ENCODE assay signal across 8 mouse cellular contexts in the genomic region with DNA sequence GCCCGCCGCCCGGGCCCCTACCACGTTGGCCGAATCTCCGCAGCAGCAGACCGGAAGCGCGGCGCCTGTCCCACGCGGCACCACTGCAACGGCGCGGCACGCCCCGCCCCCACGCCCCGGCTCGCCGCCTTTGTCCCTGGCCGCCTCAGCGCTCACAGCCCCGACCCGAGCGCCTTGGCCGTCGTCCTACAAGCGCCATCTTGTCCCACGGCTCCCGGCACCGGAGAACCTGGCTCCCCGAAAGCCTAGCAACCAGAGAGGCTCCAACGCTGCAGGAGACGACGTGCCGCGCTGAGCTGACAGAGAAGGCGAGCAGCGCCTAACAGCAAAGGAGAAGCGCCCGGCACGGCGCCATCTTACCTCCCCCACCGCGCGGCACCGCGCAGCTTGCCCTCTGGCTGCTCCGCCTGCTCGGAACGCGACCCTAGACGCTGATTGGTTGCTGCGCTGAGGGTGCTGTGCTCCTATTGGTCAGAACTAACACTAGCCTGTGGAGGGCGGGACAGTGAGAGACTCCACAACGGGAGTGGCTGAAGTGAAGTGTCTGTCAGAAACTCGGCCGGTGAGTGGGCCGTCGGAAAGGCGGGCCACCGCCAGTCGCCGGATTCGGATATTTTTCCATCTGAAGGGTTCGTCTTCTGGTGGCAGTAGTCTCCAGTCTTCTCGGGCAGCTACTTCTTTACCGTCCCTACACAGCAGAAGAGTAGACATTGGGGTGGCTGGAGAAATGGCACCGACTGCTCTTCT. TPM values are rescaled to one million over a fixed set of nuclear protein-coding genes. Genes with fewer than 3 reads are reported as not detected.
A peak's percentile ranks its signal among the peaks of the same experiment; 100 is the strongest.
DNase-seq lines count a peak whose midpoint lies in the region; ATAC-seq and TF ChIP-seq lines count a peak whose summit lies in the region.

A gene (minus strand): TSS at position 384 of the 747 bp plus-strand sequence.

- intact Hi-C loops in heart, postnatal 25 days (cut with DNase I), result loop anchor here (2.0 kb wide), 1 partner anchor 33 kb away; no protein-coding TSS in a partner anchor

- H3K36me3 ChIP-seq in ES-E14 (ENCODE audit: control insufficient read depth, insufficient read depth, low read length, poor library complexity, severe bottlenecking), result peaks cover 24% of the 10 kb centered on the region
- H3K36me3 ChIP-seq in forebrain, embryonic 15.5 days, result peaks cover 31% of the 10 kb centered on the region

- H3K4me1 ChIP-seq in ES-E14 (ENCODE audit: control insufficient read depth in 2 of 2, insufficient read depth in 2 of 2, low read length in 2 of 2, poor library complexity in 1 of 2), result peaks cover 0 to 2% of the 10 kb centered on the region in 2 experiments; a peak in 2 of 4 replicates
- peaks cover 24% of the 10 kb centered on the region for H3K4me1 ChIP-seq in forebrain, embryonic 15.5 days
- H3K4me1 ChIP-seq in lung, adult 2 months (ENCODE audit: control insufficient read depth, insufficient read depth, low read length), result peaks cover 6% of the 10 kb centered on the region

- H3K27me3 ChIP-seq in forebrain, embryonic 15.5 days, result no peaks in the 10 kb centered on the region

- H3K9ac ChIP-seq in ES-E14 (ENCODE audit: insufficient read depth, low read depth, low read length, poor library complexity, severe bottlenecking), result peak within 1 kb of the TSS; percentile 97
- peak within 1 kb of the TSS; percentile 85 for H3K9ac ChIP-seq in forebrain, embryonic 15.5 days (replicated peaks)

- peak within 1 kb of the TSS; percentile 88 for H3K27ac ChIP-seq in ES-E14 (ENCODE audit: insufficient read depth, low read depth, low read length, poor library complexity, severe bottlenecking)
- peak within 1 kb of the TSS; percentile 98 for H3K27ac ChIP-seq in forebrain, embryonic 15.5 days (replicated peaks)

- peak within 1 kb of the TSS; percentile 86 for H3K4me2 ChIP-seq in forebrain, embryonic 15.5 days (replicated peaks)

- TF ChIP-seq POLR2A in lung, adult 2 months (IDR thresholded peaks at IDR 0.05; ENCODE audit: borderline replicate concordance, extremely low read depth, low read depth, low read length), result peak; percentile 98

- in situ Hi-C loops in ES-E14 (cut with MboI; ENCODE audit: low sequenced_read_pairs in 2 of 2, unreplicated experiment in 2 of 2), result no loop called here

- DNase-seq in ES-E14 (ENCODE audit: low read depth, low spot score), result peak; percentile 96
- DNase-seq in cerebellum, adult 11-12 months, result peak; percentile 99
- peak; percentile 97 for DNase-seq in heart, postnatal 25 days (ENCODE audit: low spot score)
- DNase-seq in layer of hippocampus, adult 18-20 months (ENCODE audit: low spot score in 2 of 2), result peak; percentile 98 to 99
- peak; percentile 95 for DNase-seq in lung, adult 2 months
- peak; percentile 98 to 99 for DNase-seq in thymus, adult 18-20 months

- no peak for TF ChIP-seq CTCF in lung, adult 2 months (IDR thresholded peaks at IDR 0.05; ENCODE audit: insufficient read depth, low read length)

- WGBS in forebrain, embryonic 15.5 days, result under 1% methylated on average over 69 of the region's 70 CpGs
- WGBS in lung, adult 2 months, result under 1% methylated on average over 70 of the region's 70 CpGs

- H3K4me3 ChIP-seq in ES-E14 (ENCODE audit: insufficient read depth in 1 of 2, low read depth in 1 of 2, low read length in 2 of 2, poor library complexity in 1 of 2, severe bottlenecking in 1 of 2), result peak within 1 kb of the TSS; percentile 83 to 95
- H3K4me3 ChIP-seq in forebrain, embryonic 15.5 days, result peak within 1 kb of the TSS; percentile 95
- peak within 1 kb of the TSS; percentile 79 for H3K4me3 ChIP-seq in lung, adult 2 months (replicated peaks; ENCODE audit: extremely low read depth, low read depth, low read length)

- H3K9me3 ChIP-seq in ES-E14 (ENCODE audit: control insufficient read depth, insufficient read depth, low read depth, low read length), result no peaks in the 10 kb centered on the region
- H3K9me3 ChIP-seq in forebrain, embryonic 15.5 days, result no peaks in the 10 kb centered on the region

- ATAC-seq in forebrain, embryonic 15.5 days (replicated peaks), result peak; percentile 100
- ATAC-seq in neutrophil, adult 5-6 weeks (ENCODE audit: extremely low read depth, insufficient number of reproducible peaks, low FRiP score, poor library complexity, severe bottlenecking), result peak; percentile 100

TF ChIP-seq in ES-E14, 5 proteins besides CTCF, POLR2A, EP300 and RAD21:
- TF ChIP-seq ZNF384 (IDR thresholded peaks at IDR 0.05; ENCODE audit: low read depth, low read length) (no peak), HCFC1 (IDR thresholded peaks at IDR 0.05; ENCODE audit: borderline replicate concordance, insufficient read depth, low read length) (no peak), CHD2 (IDR thresholded peaks at IDR 0.05; ENCODE audit: low read depth, low read length) (peak; percentile 90), ZC3H11A (IDR thresholded peaks at IDR 0.05; ENCODE audit: borderline replicate concordance, low read depth, low read length) (no peak), MAFK (IDR thresholded peaks at IDR 0.05; ENCODE audit: insufficient read depth, low read depth, low read length) (no peak)

RNA-seq across cellular contexts. Expression of the gene that starts here (rescaled TPM):
- total RNA-seq in ES-E14 (2012; rRNA removed), result 95.0 and 111 TPM in 2 replicates
- polyA plus RNA-seq in forebrain, embryonic 15.5 days (2015; fragmentation: Nextera tagmentation; extraction: Ambion mirVana), result 140 and 152 TPM in 2 replicates
- total RNA-seq in heart, postnatal 25 days (2021), result 10 to 100 TPM; 74.0 to 75.6 TPM
- 10 to 100 TPM; 54.3 to 56.3 TPM for total RNA-seq in layer of hippocampus, adult 18-20 months (2021)
- 26.7 and 32.1 TPM in 2 replicates for polyA plus RNA-seq in lung, adult 2 months (2012; rRNA removed)
- 39.3 and 42.1 TPM in 2 replicates for total RNA-seq in neutrophil, adult 5-6 weeks (2017)

Comparison
In these comparisons a context has a peak if more than half of its experiments do, and no peak if none do; other contexts are left out.
1. Peak in every context shown above with its lines: DNase-seq, ATAC-seq, H3K4me3 ChIP-seq and H3K27ac ChIP-seq.